Mouse (Mus musculus) kidney, adult 2 months (tissue): ENCODE data around the gene Hba-a1.
"Not testable (repeated sequence)": the region's sequence is repeated elsewhere in the genome, so short reads cannot be mapped to it uniquely, and the experiment has no call there.

Source experiments
- CTCF ChIP-seq: fragments of 200-500 bp; conservative IDR thresholded peaks from 2 replicates; pipeline ENCODE4 v1.5.1; 2011; ENCODE audit warnings: low read depth, mild to moderate bottlenecking, control low read depth, low read length, moderate library complexity, mixed read lengths; ENCODE audit not compliant: insufficient read depth, insufficient read length
- POLR2A ChIP-seq: fragments of 200-500 bp; IDR thresholded peaks from one replicate; pipeline ENCODE4 v1.6.1; 2011; ENCODE audit warnings: low read depth, low read length, control low read depth

GRCm38 (mm10) chr11:32283091-32283777 lies at the start of gene Hba-a1:
- not testable (repeated sequence) for TF ChIP-seq CTCF, POLR2A
